Mouse (Mus musculus): ENCODE data around the gene Gm45521.

The Gm45521 gene

DNA sequence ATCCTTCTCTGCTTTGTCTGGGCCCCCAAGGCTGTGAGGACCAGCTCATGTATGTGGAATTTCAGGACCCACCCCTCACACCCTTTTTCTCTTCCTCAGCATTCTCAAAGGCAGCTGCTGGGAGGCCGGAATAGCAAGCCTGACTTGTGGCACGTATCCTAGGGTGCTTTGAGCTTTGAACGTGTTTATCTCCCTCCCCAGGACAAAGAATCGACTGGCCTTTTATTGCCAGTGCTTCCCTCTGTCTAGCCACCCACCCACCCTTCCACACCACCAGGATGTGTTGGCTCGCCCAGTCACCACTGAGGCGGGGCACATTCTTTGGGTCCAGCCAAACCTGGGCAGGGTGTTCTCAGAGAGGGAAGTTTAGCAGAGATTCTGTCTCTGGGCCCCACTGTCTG is 3.0 kb upstream of the Gm45521 start:
- DNase-seq = no peak

DNA sequence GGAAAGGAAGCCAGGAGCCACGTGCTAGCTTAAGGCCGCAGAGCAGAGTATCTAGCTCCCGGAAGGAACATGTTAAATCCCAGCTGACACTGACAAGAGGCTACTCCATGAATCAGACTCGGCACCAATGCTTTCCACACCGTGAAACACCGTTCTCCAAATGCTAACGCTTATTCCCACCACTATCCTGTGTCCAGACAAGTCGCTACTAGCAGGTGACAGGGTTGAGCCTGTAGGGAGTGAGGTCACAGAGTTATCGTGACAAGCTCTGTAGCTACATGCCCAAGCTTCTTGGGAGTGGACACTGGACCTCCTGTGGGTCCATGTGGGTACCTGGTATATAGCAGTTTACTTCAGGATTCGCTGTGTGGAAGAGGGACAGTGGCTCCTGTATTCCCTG is 661 bp upstream of the Gm45521 start:
- no peak for DNase-seq

DNA sequence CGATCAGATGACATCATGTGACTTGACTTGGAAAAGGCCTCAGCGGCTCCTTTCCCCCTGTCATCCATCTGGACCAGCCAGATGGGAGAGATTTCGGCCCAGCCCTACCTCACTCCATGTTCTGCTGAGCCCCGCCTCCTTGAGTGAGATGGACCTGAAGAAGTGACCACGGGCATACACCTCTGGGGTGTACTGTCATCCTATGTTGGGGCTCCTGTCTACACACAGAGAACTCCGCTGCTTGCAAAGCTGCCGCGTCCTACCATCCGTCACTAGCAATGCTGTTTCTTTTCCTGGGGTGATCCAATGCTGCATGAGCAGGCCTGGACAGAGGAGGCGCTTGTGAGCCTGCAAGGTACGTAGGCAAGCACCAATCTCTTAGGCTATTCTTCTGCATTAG is 3.5 kb downstream of the Gm45521 start:
- DNase-seq = peak; percentile 37

DNA sequence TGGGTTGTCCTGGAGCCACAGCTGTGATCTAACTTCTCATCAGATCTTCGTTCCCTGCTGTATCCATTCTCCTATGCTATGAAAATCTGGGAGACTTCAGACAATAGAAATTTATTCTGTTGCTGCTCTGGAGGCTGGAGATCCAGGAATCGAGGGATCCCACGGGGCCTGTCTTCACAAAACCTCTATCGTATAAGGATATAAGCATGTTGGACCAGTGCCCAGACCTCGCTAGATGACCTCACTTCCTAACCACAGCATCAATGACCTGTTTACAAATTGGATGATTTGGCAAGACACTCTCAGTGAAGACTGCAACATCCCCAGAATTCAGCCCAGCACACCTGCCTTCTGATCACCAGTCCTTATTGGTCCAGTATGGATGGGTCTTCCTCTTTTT is 4.6 kb downstream of the Gm45521 start:
- no peak for DNase-seq

DNA sequence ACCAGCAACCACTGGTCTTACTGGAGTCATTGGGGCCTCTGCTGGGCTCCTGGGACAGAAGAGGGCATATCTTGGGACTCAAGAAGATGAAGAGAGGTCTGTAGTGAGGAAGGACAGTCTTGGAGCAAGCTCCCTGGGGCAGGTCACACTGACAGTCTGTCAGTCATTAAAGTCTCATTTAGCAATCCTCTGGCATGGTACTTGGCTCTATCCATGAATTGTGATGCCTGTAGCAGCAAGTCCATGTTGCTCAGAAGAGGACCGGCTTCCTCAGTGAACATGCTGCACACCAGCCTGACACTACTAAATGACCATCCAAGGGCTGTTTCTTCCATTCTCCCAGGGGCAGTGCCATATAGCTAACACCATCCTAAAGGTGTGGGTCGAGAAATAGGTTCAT is 5.5 kb downstream of the Gm45521 start:
- DNase-seq = no peak

DNA sequence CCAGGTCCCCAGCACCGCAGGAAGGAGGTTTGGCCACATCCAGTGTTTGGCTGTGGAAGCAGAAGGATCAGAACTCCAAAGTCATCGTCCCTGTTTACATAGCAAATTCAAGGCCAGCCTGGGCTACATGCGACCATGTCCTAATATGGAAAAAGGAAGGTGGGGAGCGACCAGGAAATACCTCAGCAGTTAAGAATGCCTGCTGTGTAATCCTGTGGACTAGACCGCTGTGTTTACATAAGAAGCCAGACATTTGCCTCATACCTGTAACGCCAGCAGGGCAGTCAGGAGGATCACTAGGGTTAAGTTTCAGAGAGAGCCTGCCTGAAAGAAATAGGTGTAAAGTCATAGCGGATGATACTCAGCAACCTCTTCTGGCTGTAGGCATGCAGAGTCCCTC is 6.1 kb downstream of the Gm45521 start:
- DNase-seq = no peak

DNA sequence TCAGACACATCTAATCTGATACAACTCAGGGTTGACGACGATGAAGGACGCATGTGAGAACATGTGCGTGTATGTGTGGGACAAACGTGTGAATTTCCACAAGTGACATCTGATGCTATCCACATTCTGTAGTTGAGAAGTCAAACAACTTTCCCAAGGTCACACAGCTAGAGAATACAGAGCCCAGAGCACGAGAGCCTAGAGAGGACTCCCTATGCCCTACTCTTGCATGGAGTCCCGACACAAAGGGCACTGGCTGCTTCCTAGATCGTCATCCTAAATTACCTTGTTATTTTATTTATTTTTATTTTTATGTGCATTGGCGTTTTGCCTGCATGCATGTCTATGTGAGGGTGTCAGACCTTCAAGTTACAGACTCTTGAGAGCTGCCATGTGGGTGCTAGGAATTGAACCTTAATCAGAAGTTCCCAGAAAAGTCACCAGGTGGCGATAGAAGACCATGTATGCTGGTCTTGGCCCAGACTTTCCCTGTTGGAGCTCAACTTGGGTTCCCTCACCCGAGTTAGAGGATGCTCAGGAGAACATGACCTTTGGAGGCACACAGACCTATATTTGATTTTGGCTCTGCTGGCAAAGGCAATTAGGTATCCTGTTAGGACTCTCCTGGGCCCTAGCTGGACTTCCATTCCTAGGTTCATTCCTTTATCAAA is 7.3 kb downstream of the Gm45521 start:
- peak; percentile 79 for DNase-seq

DNA sequence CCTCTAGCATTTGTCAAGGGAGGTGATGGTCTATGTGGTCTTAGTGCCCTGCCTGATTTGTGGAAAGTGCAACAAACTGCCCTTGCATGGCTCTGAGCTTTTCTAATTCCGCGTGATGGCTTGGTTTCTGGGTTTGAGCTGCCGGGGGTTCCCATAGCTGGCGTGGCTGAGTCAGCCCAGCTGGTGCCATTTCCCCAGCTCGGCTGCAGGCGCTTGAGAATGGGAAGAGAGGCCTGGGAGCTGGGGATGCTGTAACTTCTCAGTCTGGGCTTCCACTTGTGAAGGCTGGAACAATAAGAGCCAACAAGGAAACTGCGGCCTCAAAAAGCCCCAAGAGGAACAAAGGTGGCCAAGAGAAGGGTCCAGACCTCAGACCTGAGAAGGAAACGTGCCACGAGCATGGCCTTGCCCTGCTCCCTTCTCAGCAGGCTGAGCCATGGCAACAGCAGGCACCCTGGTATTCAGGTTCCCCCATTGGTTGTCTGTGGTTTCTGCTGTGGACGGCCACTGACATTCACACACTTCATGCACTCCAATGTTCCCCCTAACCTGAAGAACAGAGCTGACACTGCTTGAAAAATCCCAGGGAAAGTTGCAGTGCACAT is 14.9 kb downstream of the Gm45521 start:
- no peak for DNase-seq

DNA sequence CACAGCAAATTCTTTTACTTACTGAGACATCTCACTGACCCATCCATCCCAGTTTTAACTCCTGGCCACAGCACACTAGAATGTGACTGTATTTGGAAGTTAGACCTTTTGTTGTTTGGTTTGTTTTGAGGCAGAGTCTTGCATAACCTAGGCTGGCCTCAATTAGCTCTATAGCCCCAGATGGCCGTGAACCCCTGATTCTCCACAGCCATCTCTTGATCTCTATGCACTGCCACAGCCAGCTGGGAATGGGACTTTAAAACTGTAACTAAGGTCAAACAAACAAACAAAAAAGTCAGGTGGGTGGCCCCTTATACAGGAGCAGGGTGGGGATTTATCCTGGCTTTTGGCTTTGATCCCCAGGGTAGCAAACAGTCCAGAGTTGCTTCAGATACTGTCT is 17.6 kb downstream of the Gm45521 start:
- no peak for DNase-seq

DNA sequence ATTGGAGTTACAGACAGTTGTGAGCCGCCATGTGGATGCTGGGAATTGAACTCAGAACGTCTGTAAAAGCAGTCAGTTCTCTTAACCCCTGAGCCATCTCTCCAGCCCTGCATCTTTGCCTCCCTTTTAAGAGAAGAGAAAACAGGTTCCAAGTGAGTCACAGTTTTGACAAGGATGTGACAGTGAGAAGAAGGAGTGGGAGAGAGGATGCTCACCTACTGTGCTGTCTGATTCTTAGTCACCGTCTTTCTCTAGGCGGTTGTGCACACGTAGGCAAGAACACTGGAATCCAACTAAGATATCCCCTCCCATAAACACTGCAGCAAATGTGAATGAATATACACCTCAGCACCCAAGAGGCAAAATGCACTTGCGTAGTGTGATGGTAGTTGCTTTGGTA is 18.1 kb downstream of the Gm45521 start:
- DNase-seq = no peak

DNA sequence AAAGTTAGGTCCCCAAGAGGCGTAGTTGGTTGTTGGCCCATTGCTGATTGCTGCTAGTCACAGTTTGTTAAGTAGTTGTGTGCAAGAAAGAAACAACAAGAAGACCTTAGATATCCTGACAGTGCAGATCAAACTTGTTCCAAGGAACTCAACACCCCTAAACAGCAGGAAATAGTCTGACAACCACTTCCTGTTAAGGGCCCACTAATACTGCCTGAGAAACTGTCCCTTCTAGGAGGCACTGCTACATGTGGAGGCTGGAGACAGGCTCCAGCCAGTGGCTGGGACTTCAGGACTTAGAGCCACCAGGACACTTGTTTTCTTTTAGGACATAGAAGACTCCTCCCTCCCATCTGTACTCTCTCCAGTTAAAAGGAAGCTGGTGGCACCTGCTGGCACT is 20.4 kb downstream of the Gm45521 start:
- DNase-seq = no peak

DNA sequence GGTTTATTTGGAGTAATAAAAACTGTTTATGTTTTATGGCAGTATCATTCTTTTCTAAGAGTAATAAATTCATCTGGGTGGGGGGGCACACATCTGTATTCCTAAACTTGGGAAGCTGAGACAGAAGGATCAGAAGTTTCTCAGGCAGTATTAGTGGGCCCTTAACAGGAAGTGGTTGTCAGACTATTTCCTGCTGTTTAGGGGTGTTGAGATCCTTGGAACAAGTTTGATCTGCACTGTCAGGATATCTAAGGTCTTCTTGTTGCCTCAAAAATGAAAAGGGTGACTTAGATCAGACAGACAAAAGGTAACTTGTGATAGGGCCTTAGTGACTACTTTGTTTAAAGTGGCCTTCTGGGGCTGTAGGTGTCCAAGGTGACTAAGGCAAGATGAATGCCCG is 21.1 kb downstream of the Gm45521 start:
- DNase-seq = no peak

DNA sequence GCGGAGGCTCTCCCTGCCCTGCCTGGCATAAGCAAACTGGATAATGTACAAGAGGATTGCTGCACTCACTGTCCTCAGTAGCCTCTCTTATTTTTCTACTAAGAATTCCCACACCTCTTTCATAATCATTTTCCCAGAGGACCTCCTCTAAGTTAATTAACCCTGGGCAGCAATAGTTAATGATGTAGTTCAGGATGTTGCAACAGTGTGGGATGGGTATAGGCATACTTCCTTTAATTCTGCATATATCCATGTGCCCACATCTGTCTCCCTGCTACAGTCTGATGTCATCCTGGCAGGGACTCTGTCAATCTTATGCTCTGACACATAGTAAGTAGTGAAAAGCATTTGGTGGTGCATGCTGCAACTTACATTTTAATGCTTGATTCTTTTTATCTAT is 24.1 kb downstream of the Gm45521 start:
- no peak for DNase-seq

DNA sequence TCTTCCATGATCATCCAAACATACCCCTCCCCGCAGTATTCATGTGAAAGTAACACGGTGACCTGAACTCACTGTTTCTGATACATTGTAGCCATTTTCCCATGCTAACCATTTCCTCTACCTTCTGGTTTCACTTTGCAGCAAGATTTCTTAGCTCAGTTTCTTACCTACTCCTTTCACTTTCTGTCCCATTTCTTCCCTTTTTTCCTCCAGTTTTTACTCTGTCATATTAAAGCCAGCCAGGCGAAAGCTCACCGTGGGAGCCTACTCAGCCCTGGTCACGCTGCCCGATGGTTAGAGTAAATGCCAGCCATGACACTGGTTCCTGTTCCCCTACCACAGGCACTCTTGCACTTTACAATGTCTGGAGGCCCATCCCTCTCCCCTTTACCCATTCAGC is 29.8 kb downstream of the Gm45521 start:
- no peak for DNase-seq

DNA sequence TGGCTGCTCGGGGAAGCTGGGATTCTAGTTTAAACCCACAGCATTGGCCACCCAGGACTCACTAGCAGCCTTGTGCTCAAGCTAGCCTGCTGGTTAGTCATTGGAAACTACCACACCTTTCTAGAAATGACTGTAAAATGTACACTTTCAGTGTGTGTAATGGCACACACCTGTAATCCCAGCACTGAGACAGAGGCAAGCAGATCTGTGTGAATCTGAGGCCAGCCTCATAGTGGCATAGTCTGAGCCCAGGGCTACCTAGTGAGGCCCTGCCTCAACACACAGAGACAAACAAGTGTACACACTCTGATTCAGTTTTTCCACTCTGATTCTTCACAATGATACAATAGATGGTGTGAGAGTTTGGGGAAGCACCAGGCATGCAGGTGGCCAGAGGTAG is 32.3 kb downstream of the Gm45521 start:
- no peak for DNase-seq

DNA sequence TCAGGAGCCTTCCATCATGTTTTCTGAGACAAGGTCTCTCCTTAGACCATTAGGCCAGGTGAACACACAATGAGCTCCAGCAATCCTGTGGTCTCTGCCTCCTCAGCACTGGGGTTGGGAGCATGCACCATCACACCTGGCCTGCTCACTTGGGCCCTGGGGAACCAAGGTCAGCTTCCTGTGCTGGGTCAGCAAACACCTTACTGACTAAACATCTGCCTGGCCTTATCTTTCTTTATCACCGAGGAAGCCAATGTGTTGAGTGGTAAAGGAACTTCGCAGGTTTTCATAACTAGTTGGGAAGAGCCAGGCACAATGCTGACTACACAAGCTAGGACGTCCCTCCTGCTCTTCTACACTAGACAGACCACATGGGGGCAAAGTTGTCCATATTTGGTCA is 32.9 kb downstream of the Gm45521 start:
- DNase-seq = no peak

DNA sequence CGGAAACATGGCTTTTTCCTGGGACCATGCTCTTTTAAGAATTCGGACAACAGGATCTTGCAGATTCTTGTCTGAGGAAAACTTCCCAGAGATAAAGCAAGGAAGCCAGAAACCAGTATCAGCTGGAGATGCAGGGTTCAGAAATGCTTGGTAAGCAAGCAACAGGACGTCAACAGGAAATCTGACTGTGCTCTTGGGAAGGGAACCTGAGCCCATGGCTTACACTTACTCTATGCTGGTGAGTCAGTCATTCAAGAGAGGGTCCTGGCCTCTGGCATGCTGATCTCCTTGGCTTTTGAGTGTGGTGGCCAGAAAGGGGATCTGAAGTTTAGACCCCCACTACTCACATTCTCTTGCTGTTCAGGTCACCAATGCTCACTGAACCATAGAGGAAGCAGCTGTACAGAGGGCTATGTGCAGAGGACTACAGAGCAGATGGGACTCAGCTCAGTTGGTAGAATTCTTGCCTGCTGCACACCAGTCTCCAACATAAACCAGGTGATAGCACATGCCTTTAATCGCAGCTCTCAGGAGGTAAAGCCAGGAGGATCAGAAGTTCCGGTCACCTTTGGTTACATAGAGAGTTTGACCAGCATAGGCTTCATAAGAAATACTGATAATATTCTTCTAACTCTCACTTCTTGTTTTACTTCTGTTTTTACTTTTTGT is 34.2 kb downstream of the Gm45521 start:
- DNase-seq = no peak

DNA sequence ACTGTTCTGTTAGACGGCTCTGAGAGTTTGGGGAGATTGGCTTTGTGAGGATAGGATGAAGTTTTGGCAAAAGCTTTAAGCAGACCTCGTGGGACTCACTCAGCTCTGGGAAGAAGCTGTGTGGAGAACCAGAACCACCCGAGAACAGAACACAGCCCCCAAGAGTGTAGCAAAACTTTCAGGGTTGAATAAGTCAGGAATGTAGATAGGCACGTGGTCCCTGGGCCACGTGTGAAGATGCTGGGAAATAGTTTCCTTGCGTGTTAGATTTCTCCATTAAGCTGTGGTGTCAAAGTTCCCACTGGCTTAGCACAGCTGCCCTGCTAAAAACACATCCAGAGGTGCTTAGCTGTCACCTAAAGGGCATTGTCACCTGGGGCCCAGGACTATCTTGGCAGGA is 35.1 kb downstream of the Gm45521 start:
- DNase-seq = no peak

DNA sequence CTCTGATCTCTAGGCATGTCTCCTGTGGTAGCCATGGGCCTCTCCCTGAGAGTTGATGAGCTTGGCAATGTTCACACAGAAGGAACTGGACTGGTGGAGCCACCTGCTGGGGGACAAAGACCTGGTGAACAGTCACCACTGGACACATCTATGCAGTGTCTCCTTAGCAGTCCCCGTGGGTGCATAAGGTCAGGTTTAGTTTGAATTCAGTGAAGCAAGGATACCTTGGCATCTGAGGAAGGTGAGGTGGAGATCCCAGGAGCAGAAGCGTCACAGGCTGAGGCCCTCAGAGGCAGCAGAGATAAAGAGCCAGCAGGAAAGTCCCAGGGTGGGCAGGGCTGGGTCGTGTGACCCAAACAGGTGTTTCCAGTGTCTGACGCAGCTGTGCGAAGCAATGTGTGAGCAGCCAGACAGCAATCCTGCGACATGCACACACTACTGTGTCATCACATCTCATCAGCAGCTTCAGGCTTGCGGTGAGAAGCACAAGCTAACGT is 37.2 kb downstream of the Gm45521 start, which contains the start of gene Dnase1l3:
Gene Dnase1l3 (minus strand): TSS at position 303 of the 497 bp plus-strand sequence.
- DNase-seq = no peak

DNA sequence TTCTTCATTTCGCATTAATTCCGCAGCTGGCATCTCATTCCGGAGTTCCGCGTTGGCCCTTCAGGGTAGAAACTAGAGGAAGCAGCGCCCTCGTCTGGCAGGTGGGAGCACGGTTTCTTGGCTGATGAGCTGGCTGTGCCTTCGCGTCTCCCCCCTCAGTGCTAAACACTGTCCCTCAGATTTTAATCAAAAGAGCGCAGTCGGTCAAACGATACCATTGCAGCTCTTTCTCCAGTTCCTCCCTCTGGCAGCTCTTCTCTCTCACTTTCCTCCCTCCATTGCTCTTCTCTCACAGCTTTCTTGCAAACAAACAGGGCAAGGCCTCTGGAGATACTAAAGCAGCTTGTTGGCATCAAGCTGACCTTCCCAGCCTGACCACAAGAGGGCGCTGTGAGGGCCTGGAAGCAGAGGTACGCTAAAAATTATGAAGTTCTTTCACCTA is 40.2 kb downstream of the Gm45521 start:
- DNase-seq = peak; percentile 92

DNA sequence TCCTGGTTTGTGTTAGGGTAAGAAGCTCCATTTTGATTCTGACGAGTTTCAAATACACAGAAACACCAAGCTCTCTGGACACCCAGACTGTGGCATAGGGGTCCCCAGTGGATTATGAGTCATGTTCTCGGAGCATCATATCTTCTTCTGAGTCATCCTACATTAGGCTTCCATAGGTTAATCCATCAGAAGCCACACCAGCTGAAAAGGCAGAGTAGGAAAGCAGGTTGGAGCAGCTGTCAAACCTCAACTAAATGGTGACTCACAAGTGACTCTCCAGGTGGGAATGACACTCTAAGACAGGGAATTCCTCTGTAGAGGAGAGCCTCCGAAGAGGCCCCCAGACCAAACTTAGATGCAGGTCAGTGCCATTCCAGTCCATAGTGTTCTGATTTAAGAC is 41.9 kb downstream of the Gm45521 start:
- no peak for DNase-seq

DNA sequence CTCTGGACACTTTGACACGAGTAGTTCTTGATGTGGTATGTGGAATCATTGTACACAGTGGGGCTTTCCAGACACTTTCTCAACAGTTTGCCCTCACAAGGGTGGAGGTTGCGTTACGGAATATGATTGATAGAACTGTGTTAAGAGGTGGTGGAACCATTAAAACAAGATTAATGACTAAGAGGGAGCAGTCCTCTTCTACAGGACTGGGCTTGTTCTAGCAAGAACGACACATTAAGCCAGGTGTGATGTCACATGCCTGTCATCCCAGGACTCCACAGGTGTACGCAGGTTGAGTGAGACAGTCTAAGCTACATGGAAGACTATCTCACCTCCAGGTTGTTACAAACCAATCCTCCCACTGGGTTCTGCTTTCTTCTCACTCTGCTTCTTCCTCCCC is 42.3 kb downstream of the Gm45521 start:
- DNase-seq = no peak

DNA sequence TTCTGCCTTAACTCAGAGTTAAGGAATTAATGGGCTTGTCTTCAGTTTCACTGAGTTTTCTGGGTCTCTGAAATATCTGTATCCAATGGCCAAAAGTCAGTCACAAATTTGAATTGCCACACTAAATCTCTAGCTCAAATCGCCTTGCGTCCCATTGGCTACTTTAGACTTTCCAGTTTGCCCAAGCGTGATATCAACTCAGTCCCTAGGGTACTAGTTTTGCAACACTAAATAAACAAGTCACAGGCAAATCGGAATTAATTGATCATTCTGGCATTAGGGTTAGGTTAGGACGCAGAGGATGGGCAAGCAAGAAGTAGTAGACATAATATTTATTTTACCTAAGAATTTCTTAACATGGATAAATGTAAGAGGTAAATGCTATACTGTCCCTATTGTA is 43.2 kb downstream of the Gm45521 start:
- no peak for DNase-seq
